ENCODE assay signal across 9 mouse cellular contexts in the genomic region with DNA sequence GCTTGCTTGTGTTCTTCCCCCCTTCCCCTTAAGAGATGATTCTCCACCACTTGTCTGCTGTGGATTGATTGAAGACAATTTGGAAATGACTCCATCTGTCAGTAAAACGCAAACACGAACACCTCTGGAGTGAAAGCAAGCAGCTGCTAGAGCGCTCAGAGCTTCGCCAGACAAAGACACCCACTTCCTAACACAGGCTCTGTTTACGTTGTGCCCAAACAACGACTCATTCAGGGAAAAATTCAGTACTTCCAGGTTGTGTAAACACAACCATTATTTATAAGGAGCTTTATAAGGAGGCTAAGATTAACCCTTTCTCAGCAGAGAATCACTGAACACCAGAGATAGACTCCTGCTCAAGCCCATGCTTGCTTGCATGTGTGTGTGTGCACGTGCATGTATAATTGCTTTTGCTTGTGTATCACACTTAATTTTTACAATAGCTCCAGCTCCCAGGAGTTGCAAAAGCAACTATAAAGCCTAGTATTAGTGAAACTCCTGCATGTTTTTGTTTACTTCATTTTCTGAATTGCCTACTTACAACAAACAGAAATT.
DNase-seq lines count a peak whose midpoint lies in the region.
"Had no signal": no experiment of that assay in that cellular context is flagged by ENCODE, and none has a peak within 500 bp of the region (broad histone marks: within the 10 kb centered on the region; RNA-seq: fewer than 3 reads in every experiment).

No protein-coding gene starts in this region.

- DNase-seq in retina, postnatal 1 day, result peak; percentile 19
- no peak for DNase-seq in retina, embryonic 14.5 days (ENCODE audit: low spot score)
- DNase-seq in forelimb bud, embryonic 11.5 days (ENCODE audit: low read depth, low spot score), result peak; percentile 61
- peak; percentile 4 for DNase-seq in lung, postnatal 25 days (ENCODE audit: low spot score)
- DNase-seq in Muller cell, postnatal 12 days (ENCODE audit: inconsistent ontology term), result no peak
- no peak for DNase-seq in kidney, postnatal 25 days
- no peak for DNase-seq in frontal cortex, postnatal 36 days (ENCODE audit: low spot score in 2 of 2)
- DNase-seq: left cerebral cortex, postnatal 4 days; thymus, adult 18-20 months had no signal

Comparison
In these comparisons a context has a peak if more than half of its experiments do, and no peak if none do; other contexts are left out.
1. DNase-seq: peak in retina, postnatal 1 day (single experiment), forelimb bud, embryonic 11.5 days (single experiment) and lung, postnatal 25 days (single experiment); none in retina, embryonic 14.5 days (single experiment), Muller cell, postnatal 12 days (single experiment), kidney, postnatal 25 days (0 of 2) and frontal cortex, postnatal 36 days (0 of 2).